In the genomic region with DNA sequence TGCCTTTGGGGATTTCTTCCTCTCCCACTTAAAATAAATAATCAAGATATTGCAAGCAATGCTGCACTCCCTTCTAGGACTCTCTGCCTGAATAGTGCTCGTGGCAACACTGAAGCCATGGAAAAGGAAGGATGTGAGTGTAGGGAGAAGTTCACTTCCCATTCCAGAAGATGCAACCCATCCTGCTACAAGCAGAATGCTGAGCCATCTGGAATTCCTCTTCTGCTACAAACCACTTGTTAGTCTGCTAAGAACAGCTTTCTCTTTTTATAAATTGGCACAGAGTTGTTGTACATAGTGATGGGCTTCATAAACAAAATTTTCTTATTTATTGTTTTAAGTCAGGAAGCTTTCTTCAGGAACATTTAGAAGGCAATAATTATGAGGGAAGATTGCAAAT, we compare ENCODE assay signal across 20 mouse cellular contexts.
DNase-seq lines count a peak whose midpoint lies in the region; ATAC-seq lines count a peak whose summit lies in the region.
"Had no signal": no experiment of that assay in that cellular context is flagged by ENCODE, and none has a peak within 500 bp of the region (broad histone marks: within the 10 kb centered on the region; RNA-seq: fewer than 3 reads in every experiment).

No protein-coding gene starts in this region.

- 0 out of 2 replicates have a peak, but pooled peaks cover 2% of the 10 kb centered on the region for H3K27me3 ChIP-seq in forebrain, embryonic 14.5 days (replicated peaks; ENCODE audit: control insufficient read depth, insufficient read depth, low read length)
- H3K27me3 ChIP-seq in forebrain, embryonic 10.5 days (ENCODE audit: poor library complexity, severe bottlenecking), result no peaks in the 10 kb centered on the region
- H3K27me3 ChIP-seq: hindbrain, embryonic 13.5 days; liver, embryonic 12.5 days; midbrain, embryonic 15.5 days had no signal

- 52% methylated on average over 1 of the region's 1 CpGs for WGBS in forebrain, embryonic 14.5 days
- WGBS in forebrain, embryonic 10.5 days, result 66% methylated on average over 1 of the region's 1 CpGs

- H3K9ac ChIP-seq in forebrain, embryonic 14.5 days (ENCODE audit: low read length), result no peak overlapping the region
- H3K9ac ChIP-seq: hindbrain, embryonic 13.5 days; liver, embryonic 12.5 days; midbrain, embryonic 15.5 days had no signal

- no peak for ATAC-seq in forebrain, embryonic 14.5 days
- ATAC-seq: activated CD4-positive, CD25-positive, alpha-beta regulatory T cell, adult 4 months; liver, embryonic 12.5 days; midbrain, embryonic 15.5 days had no signal

- peak; percentile 6 for DNase-seq in forebrain, embryonic 14.5 days (ENCODE audit: low spot score)
- DNase-seq in forebrain, embryonic 10.5 days (ENCODE audit: extremely low spot score, low spot score), result no peak
- DNase-seq in layer of hippocampus, adult 18-20 months (ENCODE audit: low spot score in 2 of 2), result peak; percentile 50 to 72
- DNase-seq in layer of hippocampus, postnatal 10 days (ENCODE audit: low spot score in 2 of 2), result no peak
- DNase-seq in right cerebral cortex, postnatal 10 days (ENCODE audit: low spot score in 2 of 2), result peak; percentile 48 to 69
- no peak for DNase-seq in right cerebral cortex, postnatal 36 days (ENCODE audit: low spot score in 2 of 2)
- DNase-seq in telencephalon, adult 2 months (ENCODE audit: low read depth, low spot score), result peak; percentile 36
- DNase-seq in ovary, postnatal 14 days (ENCODE audit: low spot score), result no peak
- DNase-seq: adrenal gland, postnatal 25 days; cerebellum, postnatal 10 days; embryo, embryonic 11 days; gastrocnemius, postnatal 25 days; heart, postnatal 10 days; kidney, adult 11 months; thymus, postnatal 36 days had no signal

- H3K4me2 ChIP-seq in forebrain, embryonic 14.5 days (ENCODE audit: low read length), result no peak overlapping the region
- H3K4me2 ChIP-seq: hindbrain, embryonic 13.5 days; liver, embryonic 12.5 days; midbrain, embryonic 15.5 days had no signal

- H3K4me3 ChIP-seq in forebrain, embryonic 14.5 days (ENCODE audit: low read depth, low read length), result no peak overlapping the region
- H3K4me3 ChIP-seq in forebrain, embryonic 10.5 days, result no peak overlapping the region
- H3K4me3 ChIP-seq: erythroblast, embryonic 14.5 days; hindbrain, embryonic 13.5 days; liver, embryonic 12.5 days; midbrain, embryonic 15.5 days had no signal

- no peak overlapping the region for H3K27ac ChIP-seq in forebrain, embryonic 14.5 days (ENCODE audit: low read depth, low read length)
- H3K27ac ChIP-seq in forebrain, embryonic 10.5 days, result no peak overlapping the region
- H3K27ac ChIP-seq: hindbrain, embryonic 13.5 days; liver, embryonic 12.5 days; midbrain, embryonic 15.5 days had no signal

- no peaks in the 10 kb centered on the region for H3K36me3 ChIP-seq in forebrain, embryonic 14.5 days (ENCODE audit: control insufficient read depth, insufficient read depth, low read length)
- H3K36me3 ChIP-seq in forebrain, embryonic 10.5 days (replicated peaks), result no peaks in the 10 kb centered on the region
- H3K36me3 ChIP-seq: hindbrain, embryonic 13.5 days; liver, embryonic 12.5 days; midbrain, embryonic 15.5 days had no signal

- H3K4me1 ChIP-seq in forebrain, embryonic 14.5 days (ENCODE audit: control insufficient read depth, insufficient read depth, low read length), result no peaks in the 10 kb centered on the region
- no peaks in the 10 kb centered on the region for H3K4me1 ChIP-seq in forebrain, embryonic 10.5 days
- H3K4me1 ChIP-seq: hindbrain, embryonic 13.5 days; liver, embryonic 12.5 days; midbrain, embryonic 15.5 days had no signal

- no peaks in the 10 kb centered on the region for H3K9me3 ChIP-seq in forebrain, embryonic 14.5 days (replicated peaks; ENCODE audit: control insufficient read depth, low read length)
- no peaks in the 10 kb centered on the region for H3K9me3 ChIP-seq in forebrain, embryonic 10.5 days
- H3K9me3 ChIP-seq: hindbrain, embryonic 13.5 days; liver, embryonic 12.5 days; midbrain, embryonic 15.5 days had no signal

Comparison
In these comparisons a context has a peak if more than half of its experiments do, and no peak if none do; other contexts are left out.
1. DNase-seq: peak in forebrain, embryonic 14.5 days (single experiment), layer of hippocampus, adult 18-20 months (2 of 2), right cerebral cortex, postnatal 10 days (2 of 2) and telencephalon, adult 2 months (single experiment); none in forebrain, embryonic 10.5 days (single experiment), layer of hippocampus, postnatal 10 days (0 of 2), right cerebral cortex, postnatal 36 days (0 of 2) and ovary, postnatal 14 days (single experiment).